Mouse (Mus musculus) layer of hippocampus, adult 2 months (tissue): ENCODE measurements at regions not wholly inside any gene's neighbourhood (a gene's known extent, or its start where the extent isn't known, plus 50 kb on each side); places are given as distances from the start of the nearest gene placed in this dataset.

ENCODE experiments used
- DNase-seq, 2 experiments: peaks; one replicate each; pipeline ENCODE4 v3.0.0; 2022; ENCODE audit warnings: low spot score in 2 of 2
- H3K27ac ChIP-seq: fragments of 200-600 bp; 2 replicates; pipeline ENCODE4 v1.8.1; 2022
- H3K4me3 ChIP-seq: fragments of 200-600 bp; 2 replicates; pipeline ENCODE4 v1.8.1; 2022; ENCODE audit warnings: mild to moderate bottlenecking
- CTCF ChIP-seq: fragments of 200-600 bp; conservative IDR thresholded peaks from 2 replicates; pipeline ENCODE4 v1.8.1; 2022; ENCODE audit warnings: antibody characterized with exemption, mild to moderate bottlenecking, moderate library complexity

DNA sequence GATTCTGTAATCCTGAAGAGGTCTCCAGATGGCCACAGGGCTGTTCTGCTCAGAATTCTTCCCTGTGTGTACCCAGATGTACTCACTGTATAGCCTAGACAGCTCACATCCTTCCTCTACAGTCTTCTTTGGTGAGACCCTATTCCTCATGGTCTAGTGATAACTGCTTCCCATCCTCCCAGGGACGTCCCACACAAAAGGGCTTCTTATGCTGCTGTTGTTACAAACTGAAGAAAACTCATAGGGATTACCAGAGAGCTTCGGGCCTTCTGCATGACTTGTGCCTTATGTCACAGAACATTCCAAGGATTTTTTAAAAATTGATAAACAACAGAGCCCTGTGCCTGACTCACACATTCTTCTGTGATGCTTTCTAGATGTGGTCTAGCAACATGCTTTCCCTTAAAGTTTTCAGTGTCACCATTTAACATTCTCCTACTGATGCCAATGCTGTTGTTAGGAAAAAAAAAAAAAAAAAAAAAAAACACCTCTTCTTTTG, 525.9 kb downstream of the Irx1 start:
- Histone ChIP-seq H3K4me3 (no peak overlapping the region), H3K27ac (no peak overlapping the region)
- no peak for DNase-seq
- TF ChIP-seq CTCF: no peak

- no peak for TF ChIP-seq CTCF
- H3K27ac ChIP-seq: peak overlapping the region; percentile 10; the same call in 1 of the 2 replicates
- H3K4me3 ChIP-seq: no peak overlapping the region
- DNase-seq: peak; percentile 17 to 46
Measured at GRCm38 (mm10) chr13:71403654-71404560, 559.6 kb downstream of the Irx1 start.

DNA sequence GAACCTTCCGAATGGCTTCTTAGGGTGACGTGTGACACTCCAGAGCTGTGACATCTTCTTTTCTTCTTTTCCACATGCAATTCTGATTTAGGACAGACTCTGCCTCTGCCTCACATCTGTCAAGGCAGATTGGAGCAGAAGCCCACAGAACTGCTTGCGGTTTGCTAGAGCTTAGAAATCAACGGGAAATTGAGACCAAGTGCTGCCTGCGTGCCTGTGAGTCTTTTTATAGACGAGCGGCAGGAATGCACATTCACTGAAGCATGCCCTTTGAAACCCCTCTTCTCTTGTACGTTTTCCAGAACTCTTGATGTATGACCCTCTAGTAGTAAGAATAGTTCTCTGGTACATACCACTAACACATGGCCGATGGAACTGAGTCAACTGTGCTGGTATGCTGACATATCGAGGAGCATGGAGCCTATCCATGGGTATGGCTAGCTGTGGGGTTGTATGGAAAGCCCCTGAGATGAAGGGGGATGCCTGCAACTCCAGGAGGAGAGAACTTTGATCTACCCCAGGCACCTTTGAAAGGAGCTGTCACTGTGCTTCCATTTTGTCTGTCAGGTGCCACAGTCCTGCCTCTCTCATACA, 552.2 kb upstream of the Adamts16 start:
- TF ChIP-seq CTCF: no peak
- no peak for DNase-seq
- no peak overlapping the region for H3K27ac ChIP-seq
- no peak overlapping the region for H3K4me3 ChIP-seq

GRCm38 (mm10) chr13:71378641-71379040, 537.0 kb upstream of the Adamts16 start:
- no peak for DNase-seq
- Histone ChIP-seq H3K4me3 (no peak overlapping the region), H3K27ac (no peak overlapping the region)
- no peak for TF ChIP-seq CTCF

DNA sequence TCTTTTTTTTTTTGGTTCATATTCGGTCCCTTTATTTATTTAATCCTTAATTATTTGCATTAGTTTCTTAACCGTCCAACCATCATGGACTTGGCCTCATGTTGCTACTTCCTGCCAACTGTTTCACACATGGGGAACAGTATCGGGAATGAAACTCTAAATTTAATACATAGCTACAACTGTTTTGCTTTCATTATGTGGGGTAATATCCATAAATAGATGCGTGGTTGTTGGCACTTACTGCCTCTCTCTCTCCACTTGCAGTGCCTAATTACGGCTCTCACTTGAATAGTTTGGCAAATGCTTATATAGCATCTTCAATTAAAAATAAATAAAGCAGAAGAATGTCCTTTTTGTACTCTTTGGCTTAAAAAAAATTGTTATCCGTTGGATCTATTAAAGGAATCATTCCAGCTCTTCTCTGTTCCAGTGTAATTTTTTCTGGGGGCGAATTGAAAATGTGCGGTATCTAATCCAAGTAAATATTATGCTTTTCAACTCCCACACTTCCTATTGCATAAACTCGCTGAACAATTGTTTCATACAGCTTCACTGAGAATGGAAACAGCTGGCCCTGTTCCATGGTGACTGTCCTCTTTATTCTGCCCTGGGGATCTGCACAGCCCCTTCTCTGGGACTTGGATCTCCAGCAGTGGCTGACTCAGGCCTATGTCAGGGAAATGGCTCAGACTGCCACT, 534.4 kb upstream of the Adamts16 start:
- Histone ChIP-seq H3K4me3 (no peak overlapping the region; the same call in 1 of the 2 replicates), H3K27ac (no peak overlapping the region)
- no peak for TF ChIP-seq CTCF
- DNase-seq: peak; percentile 21 to 44

DNA sequence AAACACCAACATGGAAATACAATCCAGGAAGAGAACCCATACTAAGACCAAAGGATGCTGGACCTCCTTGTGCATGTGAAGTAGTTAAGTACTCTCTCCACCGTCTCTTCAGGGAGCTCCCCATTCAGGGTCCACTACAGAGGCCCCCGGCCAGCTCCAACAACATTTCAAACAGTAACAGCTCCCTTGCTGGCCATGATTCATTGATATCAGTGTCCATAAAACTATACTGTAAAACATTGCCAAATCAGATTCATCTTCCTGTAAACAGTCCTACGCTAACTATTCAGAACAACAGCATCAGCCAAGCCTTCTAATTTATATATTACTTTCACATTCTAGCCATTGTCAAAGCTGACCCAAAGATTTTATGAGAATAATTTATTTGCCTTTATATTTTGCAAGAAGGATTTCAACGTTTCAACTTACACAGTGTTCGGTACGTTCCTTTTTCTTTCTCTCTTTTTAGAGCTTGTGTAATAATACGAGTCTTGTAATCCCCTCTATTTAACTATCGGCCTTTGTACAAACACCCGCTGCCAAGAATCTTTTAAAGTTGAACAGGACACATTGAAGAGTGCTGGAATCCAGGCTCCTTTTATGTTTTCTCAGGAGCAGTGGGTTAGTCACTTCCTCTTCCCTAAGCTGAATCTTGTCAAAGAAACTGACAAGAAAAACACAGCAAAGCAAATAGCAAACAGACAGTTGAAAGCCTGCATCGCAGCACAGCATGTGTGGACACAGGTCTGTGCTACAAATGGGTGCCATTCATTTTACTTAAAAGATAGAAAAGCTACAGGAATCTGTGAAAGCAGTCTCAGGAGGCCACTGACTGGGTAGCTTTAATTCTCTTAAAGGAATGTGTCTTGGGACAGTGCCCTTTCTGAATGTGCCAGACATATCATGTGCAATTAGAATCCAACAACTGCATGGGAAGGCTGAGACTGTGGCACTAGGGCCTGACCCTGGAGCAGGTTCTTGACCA, 531.4 kb upstream of the Adamts16 start:
- Histone ChIP-seq H3K27ac (no peak overlapping the region), H3K4me3 (no peak overlapping the region)
- no peak for DNase-seq
- TF ChIP-seq CTCF: no peak

- H3K27ac ChIP-seq: no peak overlapping the region
- TF ChIP-seq CTCF: no peak
- H3K4me3 ChIP-seq: no peak overlapping the region
- DNase-seq: no peak
Measured at GRCm38 (mm10) chr13:71369832-71370231, 528.2 kb upstream of the Adamts16 start.

DNA sequence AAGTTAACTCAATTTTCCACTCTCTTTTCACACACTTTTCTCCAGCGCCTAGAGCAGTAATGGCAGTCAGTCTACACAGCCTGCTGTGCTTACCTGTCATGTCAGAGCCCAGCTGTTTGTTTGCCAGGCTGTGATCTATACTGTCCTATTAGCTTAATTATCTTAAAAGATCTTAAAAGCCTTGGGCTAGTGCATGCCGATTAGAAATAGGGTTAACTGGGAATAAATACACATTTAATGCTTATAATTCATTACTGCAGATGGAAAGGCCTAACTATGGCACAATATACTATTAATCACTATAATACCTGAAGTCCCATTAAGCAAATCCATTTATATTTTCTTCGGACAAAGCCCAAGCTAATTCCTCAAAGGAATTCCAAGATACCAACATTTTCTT, 523.6 kb upstream of the Adamts16 start:
- no peak overlapping the region for H3K4me3 ChIP-seq
- H3K27ac ChIP-seq: no peak overlapping the region
- TF ChIP-seq CTCF: no peak
- no peak for DNase-seq

DNA sequence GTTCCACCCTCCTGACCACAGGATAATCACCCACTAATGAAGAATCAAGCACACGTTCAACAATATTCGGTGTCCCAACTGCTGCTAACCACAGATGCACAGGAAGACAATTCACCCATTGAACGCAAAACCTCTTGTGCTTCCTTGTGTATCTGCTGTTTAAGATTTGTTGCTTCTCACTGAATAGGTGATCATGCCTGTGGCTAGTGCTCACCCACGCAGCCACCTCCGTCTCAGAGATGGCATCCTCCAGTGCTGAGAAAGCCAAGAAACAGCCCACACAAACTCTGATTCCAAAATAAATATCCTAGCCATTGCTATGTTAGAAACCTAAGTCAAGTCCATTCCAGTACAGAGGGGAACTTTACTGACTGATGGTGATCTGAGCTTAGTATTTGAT, 520.7 kb upstream of the Adamts16 start:
- no peak for DNase-seq
- H3K27ac ChIP-seq: no peak overlapping the region
- no peak for TF ChIP-seq CTCF
- H3K4me3 ChIP-seq: no peak overlapping the region

DNA sequence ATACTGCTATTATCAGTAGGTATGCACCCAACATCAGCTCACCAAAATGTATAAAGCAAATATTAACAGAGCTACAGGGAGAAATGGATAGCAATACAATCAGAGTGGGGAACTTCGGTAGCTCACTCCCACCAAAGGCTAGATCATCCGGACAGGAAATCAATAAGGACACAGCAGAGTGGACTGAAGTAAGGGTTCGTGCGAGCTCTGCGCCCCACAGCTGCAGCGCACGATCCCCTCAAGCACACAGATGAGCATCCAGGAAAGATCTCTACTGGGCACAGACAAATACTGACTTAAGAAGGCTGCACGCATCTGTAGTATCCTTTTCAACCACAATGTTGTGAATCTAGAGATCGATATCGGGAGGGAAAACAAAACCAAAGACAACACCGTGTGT, 517.5 kb upstream of the Adamts16 start:
- DNase-seq: no peak
- Histone ChIP-seq H3K4me3 (no peak overlapping the region), H3K27ac (no peak overlapping the region)
- no peak for TF ChIP-seq CTCF

DNA sequence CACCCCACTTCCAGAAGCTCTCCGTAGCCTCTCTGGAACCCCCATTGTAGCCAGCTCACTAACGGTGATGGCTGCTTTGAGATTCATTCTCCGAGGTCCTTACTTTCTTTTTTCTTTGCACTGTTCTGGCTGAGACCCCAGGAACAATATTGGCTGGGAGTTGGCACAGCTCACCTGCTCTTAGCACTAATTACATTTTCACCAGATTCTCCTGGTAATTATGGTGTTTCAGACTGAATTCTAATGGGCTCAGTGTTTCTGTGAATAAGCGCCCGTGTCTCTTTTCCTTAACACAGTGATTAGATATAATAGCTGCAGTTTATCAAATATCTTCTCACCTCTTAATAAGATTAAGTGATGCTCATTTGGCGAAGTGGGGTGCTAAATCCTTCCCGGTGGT, 509.2 kb upstream of the Adamts16 start:
- Histone ChIP-seq H3K4me3 (no peak overlapping the region), H3K27ac (no peak overlapping the region)
- no peak for TF ChIP-seq CTCF
- DNase-seq: no peak

- no peak for DNase-seq
- Histone ChIP-seq H3K27ac (no peak overlapping the region), H3K4me3 (no peak overlapping the region)
- TF ChIP-seq CTCF: no peak
Measured at GRCm38 (mm10) chr13:71342921-71343320, 501.3 kb upstream of the Adamts16 start.

- no peak overlapping the region for H3K4me3 ChIP-seq
- TF ChIP-seq CTCF: no peak
- no peak for DNase-seq
- H3K27ac ChIP-seq: no peak overlapping the region
Measured at GRCm38 (mm10) chr13:71338700-71339099, 497.1 kb upstream of the Adamts16 start.
